Mouse (Mus musculus): Measurements from ENCODE around the gene Agap2.
A peak's percentile ranks its signal among the peaks of the same experiment; 100 is the strongest.

Gene Agap2

DNA sequence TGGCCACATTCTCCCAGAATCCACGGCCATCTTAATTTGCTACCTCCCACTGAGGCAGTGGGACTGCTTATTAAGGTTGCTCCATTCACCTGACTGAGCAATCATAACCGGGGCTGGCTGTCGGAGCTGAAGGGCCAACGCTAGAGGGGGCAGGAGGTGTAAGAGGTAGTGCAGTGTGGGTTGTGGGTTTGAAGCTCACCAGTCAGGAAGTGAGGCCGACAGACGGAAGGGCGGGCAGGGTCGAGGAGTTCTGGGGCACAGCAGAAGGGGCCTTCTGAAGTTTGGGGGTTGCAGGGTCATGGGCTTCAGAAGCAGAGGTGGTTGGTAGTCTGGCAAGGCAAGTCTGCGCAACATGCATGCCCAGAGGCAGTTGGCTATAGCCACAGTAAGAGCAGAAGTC lies at the start of gene Agap2:
TSS of gene Agap2 (plus strand) at position 205 of the 400 bp plus-strand sequence.
- DNase-seq (ENCODE audit: low spot score in 2 of 2), result peak; percentile 56 to 79

DNA sequence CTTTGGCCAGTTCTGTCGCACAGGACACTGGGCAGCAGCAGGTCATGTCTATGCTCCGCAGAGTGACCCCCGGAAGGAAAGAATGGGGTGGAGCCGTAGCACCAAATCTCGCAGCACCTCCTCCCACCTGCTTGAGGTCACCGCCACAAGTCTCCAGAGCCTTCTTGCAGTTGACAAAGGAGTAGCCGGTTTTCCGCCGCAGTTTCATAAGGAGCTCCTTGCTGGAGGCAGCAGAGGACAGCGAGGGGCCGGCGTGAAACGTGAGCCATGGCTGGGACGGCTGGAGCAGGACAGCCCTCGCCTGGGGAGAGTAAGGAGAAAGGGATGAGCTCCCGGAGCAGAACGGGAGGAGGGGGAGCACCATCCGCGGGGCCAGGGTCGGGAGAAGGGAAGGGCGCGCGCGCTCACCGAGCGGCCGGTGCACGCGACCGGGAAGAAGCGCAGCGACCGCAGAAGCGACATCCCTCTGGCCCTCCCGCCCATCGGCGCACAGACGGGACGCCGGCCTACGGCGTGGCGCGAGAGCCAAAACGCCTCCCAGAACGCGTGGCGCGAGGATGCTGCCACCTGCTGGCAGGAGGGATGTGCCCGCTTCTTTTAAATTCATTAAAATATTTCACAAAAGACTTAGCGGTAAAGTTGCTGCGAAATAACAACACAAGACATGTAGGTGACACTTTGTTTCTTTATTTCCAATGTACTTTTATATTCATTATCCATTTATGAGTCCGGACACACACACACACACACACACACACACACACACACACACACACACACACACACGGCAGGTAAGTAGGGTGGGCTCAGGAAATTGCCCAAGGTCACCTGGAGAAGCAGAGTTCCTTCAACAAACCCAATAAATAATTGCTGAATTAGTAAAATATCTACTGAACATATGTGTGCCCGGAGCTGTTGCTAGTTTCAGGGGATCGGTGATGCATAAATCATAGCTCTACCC lies 44.5 kb upstream of the Agap2 start, which contains the start of gene Tsfm:
TSS of gene Tsfm (minus strand) at position 505 of the 961 bp plus-strand sequence.
- peak; percentile 91 to 95 for DNase-seq (ENCODE audit: low spot score in 2 of 2)

DNA sequence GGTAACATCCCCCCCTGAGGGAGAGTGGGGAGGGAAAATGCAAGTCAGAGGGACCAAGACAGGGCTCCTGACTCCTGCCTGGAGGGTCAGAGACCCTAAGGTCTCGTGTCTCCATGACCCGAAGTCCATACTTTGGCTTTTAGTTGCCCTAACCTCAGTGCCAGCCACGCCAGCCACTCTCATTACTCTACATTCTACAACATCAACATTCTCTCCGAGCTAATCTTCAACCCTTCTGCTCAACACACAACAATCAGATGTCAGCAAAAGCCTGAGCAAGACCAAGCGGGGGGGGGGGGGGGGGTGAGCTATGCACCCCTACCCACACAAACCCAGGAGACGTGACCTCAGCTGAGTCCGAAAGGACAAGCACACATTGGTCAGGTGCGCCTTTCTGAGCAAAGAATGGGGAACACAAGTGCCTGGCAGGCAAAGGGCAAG lies 41.8 kb upstream of the Agap2 start:
- no peak for DNase-seq (ENCODE audit: low spot score in 2 of 2)

DNA sequence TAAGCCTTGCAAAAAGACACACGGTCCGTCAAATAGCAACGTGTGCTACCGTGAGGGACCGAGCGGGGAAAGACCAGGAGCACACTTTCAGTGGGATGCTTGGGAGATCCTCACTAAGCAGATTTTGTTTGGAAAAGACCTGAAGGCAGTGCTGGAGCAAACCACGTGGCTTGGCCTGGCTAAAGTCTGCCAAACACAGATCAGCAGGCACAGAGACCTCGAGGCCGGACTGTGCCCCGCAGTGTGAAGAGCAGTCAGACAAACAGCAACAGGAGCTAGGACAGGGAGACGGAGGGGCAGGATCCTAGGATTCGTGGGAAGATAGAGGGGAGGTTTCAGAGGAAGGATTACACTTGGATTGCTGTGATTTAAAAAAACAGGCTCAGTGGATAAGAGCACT lies 38.8 kb upstream of the Agap2 start:
- no peak for DNase-seq (ENCODE audit: low spot score in 2 of 2)

DNA sequence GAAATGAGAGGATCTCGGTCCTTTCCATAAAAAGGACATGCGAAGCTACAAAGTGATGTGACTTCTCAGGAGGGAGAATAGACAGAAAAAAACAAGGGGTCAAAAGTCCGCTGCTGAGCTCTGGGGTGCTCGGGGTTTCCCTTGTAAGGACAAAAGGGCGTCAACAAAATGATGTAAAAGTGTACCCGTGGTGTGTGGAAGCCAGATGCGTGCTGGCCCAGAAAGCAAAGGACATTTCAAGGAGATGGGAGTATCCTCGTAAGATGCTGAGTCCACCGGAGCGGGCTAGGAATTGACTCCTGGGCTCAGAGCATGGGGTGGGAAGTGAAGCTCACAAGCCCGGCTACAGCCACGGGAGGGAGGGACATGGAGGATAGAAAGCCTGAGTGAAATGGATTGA lies 37.4 kb upstream of the Agap2 start:
- DNase-seq (ENCODE audit: low spot score in 2 of 2), result no peak

DNA sequence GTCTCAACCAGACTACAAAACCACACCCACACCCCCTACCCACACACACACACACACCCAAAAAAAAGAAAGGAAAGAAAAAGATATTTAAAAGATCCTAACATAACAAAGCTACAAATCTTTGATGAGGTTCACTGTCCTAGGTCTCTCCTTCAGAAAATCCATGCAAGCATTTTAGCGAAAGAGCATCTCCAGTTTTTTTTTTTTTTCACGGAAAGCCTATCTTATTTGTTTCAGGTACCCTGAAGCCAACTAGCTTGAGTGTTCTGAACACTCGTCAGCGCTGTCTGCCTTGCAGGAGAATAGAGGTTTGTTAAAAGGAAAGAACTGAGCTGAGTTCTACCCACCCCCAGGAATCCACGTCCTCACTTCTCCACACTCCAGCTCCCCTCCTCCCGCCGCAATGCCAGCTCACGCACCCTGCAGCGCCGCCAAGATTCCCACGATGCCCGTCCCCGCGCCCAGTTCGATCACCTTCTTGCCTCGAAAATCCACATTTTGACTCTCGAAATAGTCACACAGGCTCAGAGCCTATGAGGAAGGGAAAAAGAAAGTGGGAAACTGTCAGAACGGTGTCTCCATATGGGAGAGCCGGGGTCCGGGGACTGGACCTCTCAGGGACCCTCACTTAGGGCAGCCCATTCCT lies 34.4 kb upstream of the Agap2 start:
- no peak for DNase-seq (ENCODE audit: low spot score in 2 of 2)

DNA sequence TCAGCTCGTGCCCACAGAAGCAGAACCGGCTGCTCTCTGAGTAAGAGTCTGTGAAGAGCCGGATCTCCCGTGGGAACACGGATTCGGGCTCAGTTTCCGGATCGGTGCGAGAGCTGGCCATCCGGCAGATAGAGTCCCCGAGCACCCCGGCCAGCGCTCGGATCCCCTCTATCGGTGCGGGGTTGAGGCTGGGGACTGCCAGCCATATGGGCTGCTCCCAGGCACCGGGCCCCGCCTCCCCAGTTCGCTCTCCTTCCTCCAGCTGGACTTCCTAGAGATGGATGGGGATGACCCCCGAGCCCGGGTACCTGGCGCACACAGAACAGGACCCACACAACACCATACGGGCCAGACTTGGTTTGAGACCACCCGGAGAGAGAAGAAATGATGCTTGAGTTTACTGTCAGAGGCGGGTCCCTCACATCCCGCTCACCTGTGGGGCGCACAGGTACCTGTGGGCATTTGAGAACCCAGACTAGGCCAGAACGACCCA lies 33.8 kb upstream of the Agap2 start, which contains the start of the genes Mettl1 and Eef1akmt3:
TSS of gene Mettl1 (plus strand) at position 141 of the 493 bp plus-strand sequence.
TSS of gene Eef1akmt3 (minus strand) at position 240 of the 493 bp plus-strand sequence.
- DNase-seq (ENCODE audit: low spot score in 2 of 2), result peak in 1 of 2 experiments; percentile 32

DNA sequence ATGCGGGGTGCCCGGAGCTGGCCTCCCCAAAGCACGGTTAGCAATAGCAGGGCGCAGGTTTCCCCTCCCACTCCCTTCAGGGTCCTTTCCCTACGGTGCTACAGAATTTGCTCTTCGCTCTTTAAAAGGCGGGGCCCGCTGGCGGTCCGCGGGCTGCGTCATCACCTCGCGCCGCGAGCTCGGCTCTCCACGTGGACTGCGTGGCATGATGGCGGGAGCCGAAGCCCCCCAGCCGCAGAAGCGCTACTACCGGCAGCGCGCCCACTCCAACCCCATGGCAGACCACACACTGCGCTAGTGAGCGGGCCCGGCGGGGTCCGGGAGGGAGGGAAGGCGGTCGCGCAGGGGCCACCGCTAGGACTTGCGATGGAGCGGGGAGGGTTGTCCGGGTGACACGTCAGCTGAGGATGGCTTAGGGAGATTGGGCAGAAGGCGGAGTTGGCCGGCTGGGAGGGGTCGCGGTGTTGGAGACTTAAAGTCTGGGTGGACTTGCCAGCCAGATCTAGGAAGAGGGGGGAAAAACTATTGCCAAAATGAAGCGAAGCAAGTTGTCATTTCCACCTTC lies 33.2 kb upstream of the Agap2 start:
- DNase-seq (ENCODE audit: low spot score in 2 of 2), result peak; percentile 71 to 87

DNA sequence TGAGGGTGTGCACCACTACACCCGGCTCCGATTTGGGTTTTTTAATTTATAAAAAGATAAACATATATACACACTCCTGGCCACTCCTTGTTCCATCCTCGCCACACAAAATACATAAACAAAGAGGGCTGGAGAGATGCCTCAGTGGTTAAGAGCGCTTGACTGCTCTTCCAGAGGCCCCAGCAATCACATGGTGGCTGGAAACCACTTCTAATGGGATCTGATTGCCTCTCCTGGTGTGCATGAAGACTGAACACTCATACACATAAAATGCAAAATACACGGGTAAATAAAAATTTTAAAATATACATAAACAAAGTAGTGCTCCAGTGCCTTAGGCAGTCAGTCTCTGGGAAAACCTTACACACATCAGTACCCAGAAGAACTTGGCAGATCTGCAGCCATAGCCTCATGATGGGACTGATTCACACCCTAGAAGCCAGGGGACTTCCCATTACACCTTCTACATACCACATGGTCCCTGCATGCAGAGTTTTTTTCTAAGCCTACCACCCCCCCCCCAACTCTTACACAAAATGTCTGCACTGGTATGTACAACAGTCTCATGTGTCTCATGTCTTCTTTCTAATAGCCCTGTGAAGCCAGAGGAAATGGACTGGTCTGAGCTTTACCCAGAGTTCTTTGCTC lies 32.5 kb upstream of the Agap2 start:
- no peak for DNase-seq (ENCODE audit: low spot score in 2 of 2)

DNA sequence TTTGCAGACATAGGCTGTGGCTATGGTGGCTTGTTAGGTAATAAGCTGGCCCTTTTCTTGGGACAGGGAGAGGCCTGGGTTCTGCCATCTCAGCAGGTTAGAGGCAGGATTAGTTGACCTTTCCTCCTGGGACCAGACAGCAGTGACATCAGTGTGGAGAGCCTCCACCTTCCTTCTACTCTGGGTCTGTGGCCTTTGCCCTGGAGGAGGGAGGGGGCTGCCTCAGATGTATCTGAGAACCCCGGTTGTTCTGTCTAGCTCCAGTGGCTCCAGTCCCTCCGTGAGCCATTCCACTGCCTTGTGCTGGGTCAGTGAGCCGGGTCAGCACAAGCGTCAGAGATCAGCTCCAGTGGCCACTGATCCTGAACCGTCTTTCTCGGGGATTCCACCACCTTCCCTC lies 31.9 kb upstream of the Agap2 start:
- no peak for DNase-seq (ENCODE audit: low spot score in 2 of 2)

DNA sequence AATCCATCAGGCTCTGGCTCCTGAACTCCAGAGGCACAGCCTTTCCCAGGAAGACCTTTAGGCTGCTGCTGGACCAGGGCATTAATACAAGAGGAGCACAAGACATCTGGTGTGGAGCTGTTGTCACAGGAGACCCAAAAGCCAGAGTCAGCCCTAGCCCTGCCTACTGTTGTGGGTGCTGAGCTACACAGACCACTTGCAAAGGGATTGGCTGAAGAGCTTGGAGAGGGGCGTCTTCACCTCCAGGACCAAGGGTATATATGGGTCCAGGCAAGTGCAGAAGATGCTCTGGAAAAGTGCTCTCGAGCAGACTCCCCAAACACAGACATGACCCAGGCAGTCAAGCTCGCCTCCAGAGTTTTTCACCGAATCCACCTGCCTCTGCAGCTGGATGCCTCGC lies 27.1 kb upstream of the Agap2 start, which contains the start of gene Cyp27b1:
TSS of gene Cyp27b1 (plus strand) at position 297 of the 400 bp plus-strand sequence.
- no peak for DNase-seq (ENCODE audit: low spot score in 2 of 2)

DNA sequence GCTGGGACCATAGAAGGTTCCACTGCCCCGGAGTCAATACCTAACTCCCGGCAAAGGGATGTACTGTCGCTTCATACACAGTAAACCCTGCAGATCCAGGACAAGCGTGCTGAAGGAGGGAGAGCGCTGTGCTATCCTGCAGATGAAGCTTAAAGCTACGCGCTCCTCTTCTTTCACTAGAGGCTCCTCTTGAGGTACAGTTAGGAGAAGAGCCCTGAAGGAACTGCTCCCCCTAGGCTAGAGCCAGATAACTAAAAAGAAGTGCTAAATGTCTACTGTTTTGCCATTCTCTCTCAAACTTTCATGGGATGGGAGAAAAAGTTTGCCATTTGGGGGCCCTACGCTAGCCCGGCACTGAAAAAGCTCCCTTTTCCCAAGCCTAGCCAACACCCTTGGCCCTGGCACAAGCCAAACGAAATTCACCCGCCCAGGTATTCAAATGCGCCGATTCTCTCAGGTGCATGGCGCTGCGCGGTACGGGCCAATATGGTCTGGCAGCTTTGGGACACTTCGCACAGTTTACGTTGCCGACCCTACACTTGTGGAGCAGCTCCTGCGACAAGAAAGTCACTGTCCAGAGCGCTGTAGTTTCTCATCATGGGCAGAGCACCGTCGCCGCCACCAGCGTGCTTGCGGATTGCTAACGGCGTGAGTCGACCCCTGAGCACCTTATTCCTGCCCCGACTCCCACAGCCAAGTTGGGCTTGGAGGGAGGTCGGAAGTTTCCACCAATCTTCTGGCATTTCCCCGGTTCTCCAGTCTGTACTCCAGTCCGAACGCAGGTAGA lies 26.3 kb upstream of the Agap2 start:
- no peak for DNase-seq (ENCODE audit: low spot score in 2 of 2)

DNA sequence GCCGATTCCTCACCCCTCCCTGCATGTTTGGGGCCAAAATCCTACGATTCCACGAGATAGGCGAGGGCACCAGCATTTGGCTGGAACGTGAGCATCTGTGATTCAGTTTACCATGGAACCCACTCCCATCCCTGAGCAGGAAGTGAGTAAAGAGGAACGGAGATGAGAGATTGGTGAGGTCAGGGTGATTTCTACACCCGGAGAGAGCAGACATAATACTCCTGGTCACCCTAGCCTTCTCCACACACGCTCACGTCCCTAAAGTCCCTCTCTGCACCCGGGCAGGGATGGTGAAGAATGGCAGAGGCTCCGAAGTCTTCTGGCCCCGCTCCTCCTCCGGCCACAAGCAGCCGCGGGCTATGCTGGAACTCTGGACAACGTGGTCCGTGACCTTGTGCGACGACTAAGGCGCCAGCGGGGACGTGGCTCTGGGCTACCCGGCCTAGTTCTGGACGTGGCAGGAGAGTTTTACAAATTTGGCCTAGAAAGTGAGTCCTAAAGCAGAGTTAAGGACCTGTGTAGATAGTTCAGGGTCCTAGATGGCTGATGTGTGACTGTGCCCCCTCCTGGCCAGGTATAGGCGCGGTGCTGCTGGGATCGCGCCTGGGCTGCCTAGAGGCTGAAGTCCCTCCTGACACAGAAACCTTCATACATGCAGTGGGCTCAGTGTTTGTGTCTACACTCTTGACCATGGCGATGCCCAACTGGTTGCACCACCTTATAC lies 25.5 kb upstream of the Agap2 start:
- no peak for DNase-seq (ENCODE audit: low spot score in 2 of 2)

DNA sequence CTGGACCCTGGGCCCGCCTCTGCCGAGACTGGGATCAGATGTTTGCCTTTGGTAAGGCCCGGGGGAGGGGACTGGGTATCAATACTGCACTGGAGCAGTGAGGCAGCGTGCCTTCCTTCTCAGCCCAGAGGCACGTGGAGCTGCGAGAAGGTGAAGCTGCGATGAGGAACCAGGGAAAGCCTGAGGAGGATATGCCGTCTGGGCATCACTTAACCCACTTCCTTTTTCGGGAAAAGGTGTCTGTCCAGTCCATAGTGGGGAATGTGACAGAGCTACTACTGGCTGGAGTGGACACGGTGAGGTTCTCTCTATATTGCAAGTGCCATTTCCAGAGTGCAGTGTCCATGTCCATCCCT lies 25.0 kb upstream of the Agap2 start:
- no peak for DNase-seq (ENCODE audit: low spot score in 2 of 2)

DNA sequence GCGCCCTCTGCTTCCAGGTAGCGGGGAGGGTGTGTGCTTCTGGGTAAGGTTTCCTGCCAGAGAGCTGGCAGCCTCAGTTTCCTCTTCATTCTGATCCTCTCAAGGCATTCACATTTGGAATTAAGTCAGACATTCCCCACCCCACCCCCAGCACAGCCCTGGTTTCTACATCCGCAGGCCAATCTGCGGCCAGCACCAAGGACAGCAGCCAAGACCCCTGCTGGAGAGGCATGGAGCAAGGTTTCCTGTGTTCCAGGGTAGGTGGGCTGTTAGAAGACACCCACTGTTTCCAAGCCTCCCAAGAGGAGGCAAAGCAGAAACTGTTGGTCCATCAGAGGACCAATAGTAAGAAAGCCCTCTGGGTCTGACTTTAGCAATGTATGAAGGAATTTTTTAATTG lies 20.4 kb upstream of the Agap2 start:
- DNase-seq (ENCODE audit: low spot score in 2 of 2), result peak in 1 of 2 experiments; percentile 39

DNA sequence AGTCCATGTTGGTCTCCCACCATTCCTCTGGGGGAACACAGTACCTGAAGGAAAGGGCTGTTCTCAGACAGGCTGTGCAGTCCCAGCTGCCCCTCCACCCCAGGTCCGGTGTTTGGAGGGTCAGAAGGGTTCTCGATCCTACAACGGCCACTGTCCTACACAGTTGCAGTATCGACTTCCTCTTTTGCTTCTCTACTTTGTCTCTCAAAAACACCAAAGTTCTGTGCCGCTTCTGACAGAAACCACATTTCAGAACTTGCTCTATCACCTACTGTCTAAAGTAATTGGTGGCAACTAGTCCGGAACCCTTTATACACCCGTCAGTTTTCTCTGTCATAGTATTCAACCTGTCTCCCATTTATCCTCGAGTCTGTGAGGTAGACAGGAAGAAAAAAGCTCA lies 19.7 kb upstream of the Agap2 start:
- DNase-seq (ENCODE audit: low spot score in 2 of 2), result no peak

DNA sequence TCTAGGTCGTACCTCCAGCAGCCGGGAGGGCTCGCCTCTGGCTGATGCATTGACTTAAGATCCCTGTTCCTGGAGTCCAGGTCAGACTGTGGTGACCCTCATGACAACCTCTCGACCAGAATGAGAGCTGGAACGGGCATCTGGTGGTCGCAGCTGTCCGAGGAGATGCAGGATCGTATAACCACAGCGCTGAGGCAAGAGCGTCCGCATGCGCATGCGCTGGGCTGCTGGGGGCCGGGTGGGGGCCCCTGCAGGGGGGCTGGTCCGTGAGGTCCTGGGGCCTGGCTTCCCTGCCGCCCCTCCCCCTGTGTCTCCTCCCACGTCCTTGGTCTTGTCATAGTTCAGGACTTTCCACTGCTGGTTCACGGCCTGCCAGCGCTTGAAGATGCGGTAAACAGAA lies 18.6 kb upstream of the Agap2 start:
- DNase-seq (ENCODE audit: low spot score in 2 of 2), result no peak

DNA sequence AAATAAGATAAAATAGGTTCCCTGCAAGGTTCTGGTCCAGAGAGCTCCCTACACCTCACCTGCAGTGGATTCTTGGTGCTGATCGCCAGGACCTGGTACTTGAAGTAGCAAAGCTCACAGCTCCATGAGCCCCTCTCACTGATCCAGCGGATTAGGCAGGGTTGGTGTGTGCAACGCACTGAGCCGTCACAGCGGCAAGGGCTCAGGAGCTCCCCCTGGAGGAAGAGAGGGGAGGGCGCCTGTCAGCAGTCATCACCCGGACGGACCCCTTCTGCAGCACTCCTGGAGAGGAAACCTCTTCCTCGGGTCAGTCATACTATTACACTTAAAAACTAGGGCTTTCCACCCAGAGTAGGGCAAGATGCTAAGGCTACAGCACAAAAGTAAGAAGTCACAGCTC lies 16.9 kb upstream of the Agap2 start:
- peak; percentile 66 to 83 for DNase-seq (ENCODE audit: low spot score in 2 of 2)

DNA sequence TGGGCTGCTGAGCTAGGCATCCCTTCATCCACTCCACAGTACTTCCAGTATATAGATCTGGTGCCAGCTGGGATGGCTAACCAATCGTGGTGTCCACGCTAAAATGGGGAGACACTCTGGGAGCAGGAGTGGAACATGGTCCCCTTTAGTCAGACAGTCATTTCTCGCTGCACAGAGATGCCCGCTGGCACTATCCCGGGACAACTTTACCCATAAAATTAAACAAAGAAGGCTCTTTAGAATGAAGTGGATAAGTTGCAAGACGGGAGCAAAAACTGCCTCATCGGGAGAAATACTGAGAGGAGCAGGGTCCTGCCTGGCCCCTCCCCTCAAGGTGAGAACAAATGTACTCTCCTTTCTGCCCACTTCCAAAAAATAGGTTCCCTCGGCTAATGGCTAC lies 16.4 kb upstream of the Agap2 start:
- DNase-seq (ENCODE audit: low spot score in 2 of 2), result no peak
